Mouse (Mus musculus) liver, postnatal 0 days (tissue): ENCODE results near the gene Il1r1.

Experiments
- CTCF ChIP-seq: sonication (generic); IDR thresholded peaks from 2 replicates; pipeline ENCODE4 v1.5.1; 2016; ENCODE audit warnings: antibody characterized with exemption, low read depth
- EP300 ChIP-seq: IDR thresholded peaks from 2 replicates; pipeline ENCODE4 v1.6.1; 2016; ENCODE audit warnings: antibody characterized with exemption, low read depth, mild to moderate bottlenecking

DNA sequence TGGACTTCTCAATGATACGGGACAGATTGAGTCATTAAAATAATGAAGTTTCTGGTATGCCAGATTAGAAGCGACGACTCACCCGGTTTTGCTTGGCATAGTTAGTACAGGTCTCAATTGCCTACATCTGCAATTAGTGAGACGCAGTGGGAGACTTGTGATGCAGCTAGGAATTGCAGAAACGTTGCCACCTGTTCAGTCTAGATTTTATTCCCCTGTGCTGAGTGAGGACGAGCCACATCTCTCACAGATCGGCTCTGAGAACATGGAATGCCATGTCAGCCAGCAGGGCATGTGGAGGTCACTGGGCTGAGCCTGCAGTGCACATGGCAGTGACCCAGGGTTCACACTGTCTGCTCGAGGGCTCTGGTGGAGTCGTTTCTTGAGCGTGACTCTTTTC lies 137.9 kb downstream of the Il1r1 start:
- TF ChIP-seq EP300 (no peak), CTCF (no peak)
